Mouse (Mus musculus) adrenal gland, postnatal 0 days (tissue): ENCODE results near the gene Awat2. TPM values are rescaled to one million over a fixed set of nuclear protein-coding genes. Genes with fewer than 3 reads are reported as not detected.
A peak's percentile ranks its signal among the peaks of the same experiment; 100 is the strongest.

Experiments used
- microRNA-seq: library from miRNA; unstranded; fragments of <30 nt; microRNA quantifications from one replicate; pipeline ENCODE4, GENCODE M21; 2016; ENCODE audit warnings: borderline replicate concordance; ENCODE audit not compliant: insufficient number of aligned reads
- polyA plus RNA-seq: library from polyadenylated mRNA; unstranded; fragments of >200 nt; fragmentation: Nextera tagmentation; extraction: Ambion mirVana; gene quantifications from 2 replicates; pipeline ENCODE4 v1.2.1, GENCODE M21; 2015

The Awat2 gene
- 0.61 and 0.82 TPM in 2 replicates for polyA plus RNA-seq

GRCm38 (mm10) chrX:100442617-100443016 is at the start of gene Awat2:
Gene Awat2, minus strand, starts transcription at chrX:100442717.

GRCm38 (mm10) chrX:100428693-100429092 is 13.8 kb downstream of the Awat2 start, which contains the start of gene Otud6a:
Gene Otud6a, plus strand, starts transcription at chrX:100429013.

Small RNAs within 50 kb of the gene (microRNA-seq; reads per million reads assigned to microRNA genes)
- 2,089 reads per million, percentile 84 among the genes with 10 or more reads in this experiment for gene Mir676

Other genes starting within 250 kb of the Awat2 start
- not detected in 2 replicates for gene Otud6a, start 13.7 kb downstream of the Awat2 start, polyA plus RNA-seq
- gene Igbp1, start 51.6 kb upstream of the Awat2 start, polyA plus RNA-seq, result 44.5 and 45.5 TPM in 2 replicates
- gene Dgat2l6, start 82.1 kb upstream of the Awat2 start, polyA plus RNA-seq, result not detected in 2 replicates
- not detected in 2 replicates for gene Awat1, start 129.5 kb upstream of the Awat2 start, polyA plus RNA-seq
- 0.05 and 0.06 TPM in 2 replicates for gene P2ry4, start 152.2 kb upstream of the Awat2 start, polyA plus RNA-seq
- not detected in 2 replicates for gene Arr3, start 162.8 kb upstream of the Awat2 start, polyA plus RNA-seq
- gene Kif4, start 183.0 kb upstream of the Awat2 start, polyA plus RNA-seq, result 3.7 and 5.4 TPM in 2 replicates
- 85.4 and 100 TPM in 2 replicates for gene Pdzd11, start 183.9 kb upstream of the Awat2 start, polyA plus RNA-seq